Mouse (Mus musculus): ENCODE measurements around the gene Fbln1.
"Not testable (repeated sequence)": the region's sequence is repeated elsewhere in the genome, so short reads cannot be mapped to it uniquely, and the experiment has no call there.

Fbln1 gene

GRCm38 (mm10) chr15:85295977-85296376, 90.2 kb downstream of the Fbln1 start:
- no peak for DNase-seq (ENCODE audit: low read depth)

GRCm38 (mm10) chr15:85296538-85296937, 90.8 kb downstream of the Fbln1 start:
- DNase-seq (ENCODE audit: low read depth) = no peak

- DNase-seq (ENCODE audit: low read depth) = no peak
Observed at GRCm38 (mm10) chr15:85298167-85298781, 92.5 kb downstream of the Fbln1 start.

- DNase-seq (ENCODE audit: low read depth) = no peak
Observed at GRCm38 (mm10) chr15:85298946-85299345, 93.2 kb downstream of the Fbln1 start.

- DNase-seq (ENCODE audit: low read depth) = no peak
Observed at GRCm38 (mm10) chr15:85303241-85303640, 97.5 kb downstream of the Fbln1 start.

GRCm38 (mm10) chr15:85303976-85304375, 98.2 kb downstream of the Fbln1 start:
- no peak for DNase-seq (ENCODE audit: low read depth)

GRCm38 (mm10) chr15:85307061-85307660, 101.4 kb downstream of the Fbln1 start:
- peak; percentile 67 for DNase-seq (ENCODE audit: low read depth)

- DNase-seq (ENCODE audit: low read depth) = no peak
Observed at GRCm38 (mm10) chr15:85311058-85311657, 105.4 kb downstream of the Fbln1 start.

- DNase-seq (ENCODE audit: low read depth) = peak; percentile 69
Observed at GRCm38 (mm10) chr15:85315378-85316025, 109.8 kb downstream of the Fbln1 start.

- DNase-seq (ENCODE audit: low read depth) = no peak
Observed at GRCm38 (mm10) chr15:85316342-85317140, 110.8 kb downstream of the Fbln1 start.

GRCm38 (mm10) chr15:85319924-85320668, 114.3 kb downstream of the Fbln1 start:
- no peak for DNase-seq (ENCODE audit: low read depth)

GRCm38 (mm10) chr15:85323214-85323613, 117.5 kb downstream of the Fbln1 start:
- no peak for DNase-seq (ENCODE audit: low read depth)

- no peak for DNase-seq (ENCODE audit: low read depth)
Observed at GRCm38 (mm10) chr15:85324426-85324825, 118.7 kb downstream of the Fbln1 start.

- DNase-seq (ENCODE audit: low read depth) = peak; percentile 41
Observed at GRCm38 (mm10) chr15:85327808-85328207, 122.1 kb downstream of the Fbln1 start.

GRCm38 (mm10) chr15:85328455-85328854, 122.7 kb downstream of the Fbln1 start:
- peak; percentile 53 for DNase-seq (ENCODE audit: low read depth)

GRCm38 (mm10) chr15:85329096-85329495, 123.3 kb downstream of the Fbln1 start:
- DNase-seq (ENCODE audit: low read depth) = no peak

- no peak for DNase-seq (ENCODE audit: low read depth)
Observed at GRCm38 (mm10) chr15:85330024-85330423, 124.3 kb downstream of the Fbln1 start.

- not testable (repeated sequence) for DNase-seq (ENCODE audit: low read depth)
Observed at GRCm38 (mm10) chr15:85333511-85333910, 127.8 kb downstream of the Fbln1 start.

GRCm38 (mm10) chr15:85334234-85334633, 128.5 kb downstream of the Fbln1 start:
- DNase-seq (ENCODE audit: low read depth) = no peak

- DNase-seq (ENCODE audit: low read depth) = no peak
Observed at GRCm38 (mm10) chr15:85335671-85336300, 130.0 kb downstream of the Fbln1 start, which contains the start of gene Atxn10. Gene Atxn10, plus strand, starts transcription at chr15:85336245.
